Mouse (Mus musculus) limb, embryonic 15.5 days (tissue): ENCODE results near the gene Fhod1. TPM values are rescaled to one million over a fixed set of nuclear protein-coding genes. Genes with fewer than 3 reads are reported as not detected.

Experiments
- ATAC-seq: fragments of 200-750 bp; cut with Nextera tagmentation; 2 replicates; pipeline ENCODE4 v1.8.0; 2017; ENCODE audit warnings: low read depth, moderate TSS enrichment; ENCODE audit not compliant: insufficient number of reproducible peaks, low FRiP score, low TSS enrichment
- H3K27ac ChIP-seq: fragments of 300-500 bp; sonication (generic); 2 replicates; pipeline ENCODE4 v1.5.1; 2015; ENCODE audit warnings: moderate library complexity, mild to moderate bottlenecking, inconsistent platforms
- H3K27me3 ChIP-seq: fragments of 300-500 bp; sonication (generic); 2 replicates; pipeline ENCODE4 v1.6.1; 2015; ENCODE audit warnings: inconsistent platforms
- H3K36me3 ChIP-seq: fragments of 300-500 bp; sonication (generic); 2 replicates; pipeline ENCODE4 v1.6.1; 2015; ENCODE audit warnings: inconsistent platforms
- H3K4me1 ChIP-seq: fragments of 300-500 bp; sonication (generic); 2 replicates; pipeline ENCODE4 v1.6.1; 2015; ENCODE audit warnings: inconsistent platforms
- H3K4me2 ChIP-seq: fragments of 300-500 bp; sonication (generic); 2 replicates; pipeline ENCODE4 v1.6.1; 2015; ENCODE audit warnings: mild to moderate bottlenecking, inconsistent platforms
- H3K4me3 ChIP-seq: fragments of 300-500 bp; sonication (generic); 2 replicates; pipeline ENCODE4 v1.5.1; 2015; ENCODE audit warnings: mild to moderate bottlenecking, inconsistent platforms
- H3K9ac ChIP-seq: fragments of 300-500 bp; sonication (generic); 2 replicates; pipeline ENCODE4 v1.6.1; 2015; ENCODE audit warnings: inconsistent platforms
- H3K9me3 ChIP-seq: fragments of 300-500 bp; sonication (generic); 2 replicates; pipeline ENCODE4 v1.6.1; 2016; ENCODE audit warnings: inconsistent platforms
- WGBS: fragments of 180-500 bp; shearing (Covaris S2); methylation state at CpG from one replicate; pipeline ENCODE4 v1.1.7; 2015; 5-methylcytosine and 5-hydroxymethylcytosine counted together
- polyA plus RNA-seq: library from polyadenylated mRNA; unstranded; fragments of >200 nt; fragmentation: Nextera tagmentation; extraction: Ambion mirVana; gene quantifications from 2 replicates; pipeline ENCODE4 v1.2.1, GENCODE M21; 2015

The Fhod1 gene
- 1.6 and 1.8 TPM in 2 replicates for polyA plus RNA-seq

- peak within 1 kb of the TSS; percentile 67 for H3K9ac ChIP-seq
- H3K27ac ChIP-seq: peak within 1 kb of the TSS; percentile 85
- ATAC-seq: peak; percentile 91
- H3K27me3 ChIP-seq: no peaks in the 10 kb centered on the region
- no peaks in the 10 kb centered on the region for H3K9me3 ChIP-seq
- peaks cover 51% of the 10 kb centered on the region for H3K4me1 ChIP-seq
- WGBS: under 1% methylated on average over 53 of the region's 53 CpGs
- H3K36me3 ChIP-seq: no peaks in the 10 kb centered on the region
- H3K4me2 ChIP-seq: peak within 1 kb of the TSS; percentile 98
- peak within 1 kb of the TSS; percentile 61 for H3K4me3 ChIP-seq
Measured at GRCm38 (mm10) chr8:105347428-105348221, at the start of gene Fhod1. Gene Fhod1 (minus strand): TSS chr8:105347953.

- Histone ChIP-seq H3K27me3 (no peaks in the 10 kb centered on the region), H3K9ac (no peak overlapping the region), H3K4me3 (no peak overlapping the region), H3K9me3 (no peaks in the 10 kb centered on the region), H3K27ac (no peak overlapping the region), H3K4me1 (no peaks in the 10 kb centered on the region), H3K36me3 (no peaks in the 10 kb centered on the region), H3K4me2 (no peak overlapping the region)
- ATAC-seq: no peak
- WGBS: 73% methylated on average over 7 of the region's 7 CpGs
Measured at GRCm38 (mm10) chr8:105393915-105394314, 46.2 kb upstream of the Fhod1 start.

- 81% methylated on average over 12 of the region's 12 CpGs for WGBS
- no peaks in the 10 kb centered on the region for H3K36me3 ChIP-seq
- no peak overlapping the region for H3K4me2 ChIP-seq
- no peaks in the 10 kb centered on the region for H3K9me3 ChIP-seq
- no peaks in the 10 kb centered on the region for H3K27me3 ChIP-seq
- no peak overlapping the region for H3K27ac ChIP-seq
- H3K4me1 ChIP-seq: no peaks in the 10 kb centered on the region
- H3K4me3 ChIP-seq: no peak overlapping the region
- ATAC-seq: no peak
- no peak overlapping the region for H3K9ac ChIP-seq
Measured at GRCm38 (mm10) chr8:105393089-105393787, 45.5 kb upstream of the Fhod1 start.

GRCm38 (mm10) chr8:105389096-105389495 lies 41.3 kb upstream of the Fhod1 start:
- H3K4me3 ChIP-seq: no peak overlapping the region
- ATAC-seq: no peak
- no peak overlapping the region for H3K4me2 ChIP-seq
- 74% methylated on average over 6 of the region's 6 CpGs for WGBS
- H3K36me3 ChIP-seq: no peaks in the 10 kb centered on the region
- no peak overlapping the region for H3K27ac ChIP-seq
- no peaks in the 10 kb centered on the region for H3K9me3 ChIP-seq
- peaks cover 26% of the 10 kb centered on the region for H3K4me1 ChIP-seq
- no peaks in the 10 kb centered on the region for H3K27me3 ChIP-seq
- no peak overlapping the region for H3K9ac ChIP-seq

GRCm38 (mm10) chr8:105387151-105387550 lies 39.4 kb upstream of the Fhod1 start:
- Histone ChIP-seq H3K4me2 (no peak overlapping the region), H3K36me3 (no peaks in the 10 kb centered on the region), H3K4me3 (no peak overlapping the region), H3K4me1 (peaks cover 26% of the 10 kb centered on the region), H3K27ac (no peak overlapping the region), H3K9ac (no peak overlapping the region), H3K9me3 (no peaks in the 10 kb centered on the region), H3K27me3 (no peaks in the 10 kb centered on the region)
- no peak for ATAC-seq
- 37% methylated on average over 1 of the region's 1 CpGs for WGBS

GRCm38 (mm10) chr8:105384070-105384469 lies 36.3 kb upstream of the Fhod1 start:
- no peak overlapping the region for H3K9ac ChIP-seq
- peaks cover 40% of the 10 kb centered on the region for H3K4me1 ChIP-seq
- H3K36me3 ChIP-seq: no peaks in the 10 kb centered on the region
- 96% methylated on average over 2 of the region's 2 CpGs for WGBS
- ATAC-seq: no peak
- no peak overlapping the region for H3K4me2 ChIP-seq
- H3K4me3 ChIP-seq: no peak overlapping the region
- no peaks in the 10 kb centered on the region for H3K9me3 ChIP-seq
- no peaks in the 10 kb centered on the region for H3K27me3 ChIP-seq
- no peak overlapping the region for H3K27ac ChIP-seq

GRCm38 (mm10) chr8:105380308-105380707 lies 32.6 kb upstream of the Fhod1 start:
- no peak for ATAC-seq
- no peak overlapping the region for H3K4me2 ChIP-seq
- WGBS: 73% methylated on average over 12 of the region's 12 CpGs

GRCm38 (mm10) chr8:105378673-105379072 lies 30.9 kb upstream of the Fhod1 start:
- Histone ChIP-seq H3K4me1 (peaks cover 33% of the 10 kb centered on the region), H3K4me3 (no peak overlapping the region), H3K27ac (peak overlapping the region; percentile 75), H3K4me2 (peak overlapping the region; percentile 26), H3K9me3 (no peaks in the 10 kb centered on the region), H3K9ac (no peak overlapping the region), H3K27me3 (no peaks in the 10 kb centered on the region), H3K36me3 (no peaks in the 10 kb centered on the region)
- 0 out of 2 replicates have a peak, but pooled peaks have one; percentile 60 for ATAC-seq
- WGBS: 24% methylated on average over 19 of the region's 19 CpGs

More at GRCm38 (mm10) chr8:105380308-105380707, 32.6 kb upstream of the Fhod1 start:
- Histone ChIP-seq H3K27ac (no peak overlapping the region), H3K4me1 (peaks cover 36% of the 10 kb centered on the region), H3K36me3 (no peaks in the 10 kb centered on the region), H3K4me3 (no peak overlapping the region), H3K9ac (no peak overlapping the region), H3K27me3 (no peaks in the 10 kb centered on the region), H3K9me3 (no peaks in the 10 kb centered on the region)

GRCm38 (mm10) chr8:105374513-105374966 lies 26.8 kb upstream of the Fhod1 start:
- Histone ChIP-seq H3K4me2 (peak overlapping the region; percentile 35), H3K27ac (no peak overlapping the region), H3K4me3 (peak overlapping the region; percentile 17), H3K9ac (no peak overlapping the region), H3K4me1 (peaks cover 23% of the 10 kb centered on the region), H3K9me3 (no peaks in the 10 kb centered on the region), H3K36me3 (no peaks in the 10 kb centered on the region), H3K27me3 (no peaks in the 10 kb centered on the region)
- no peak for ATAC-seq
- WGBS: 36% methylated on average over 33 of the region's 33 CpGs

GRCm38 (mm10) chr8:105373032-105373431 lies 25.3 kb upstream of the Fhod1 start, which contains the start of gene Plekhg4:
Gene Plekhg4 (plus strand): TSS chr8:105373274.
- H3K27ac ChIP-seq: no peak within 1 kb of the TSS
- ATAC-seq: no peak
- H3K9ac ChIP-seq: no peak within 1 kb of the TSS
- H3K9me3 ChIP-seq: no peaks in the 10 kb centered on the region
- H3K4me1 ChIP-seq: peaks cover 8% of the 10 kb centered on the region
- no peaks in the 10 kb centered on the region for H3K27me3 ChIP-seq
- WGBS: 52% methylated on average over 2 of the region's 2 CpGs
- 0 out of 2 replicates have a peak, but pooled peaks cover 3% of the 10 kb centered on the region for H3K36me3 ChIP-seq
- peak within 1 kb of the TSS; percentile 35 for H3K4me2 ChIP-seq
- no peak within 1 kb of the TSS for H3K4me3 ChIP-seq

GRCm38 (mm10) chr8:105372473-105372872 lies 24.7 kb upstream of the Fhod1 start:
- Histone ChIP-seq H3K36me3 (peaks cover 4% of the 10 kb centered on the region; the same call in 1 of the 2 replicates), H3K27ac (no peak overlapping the region), H3K9ac (no peak overlapping the region), H3K9me3 (no peaks in the 10 kb centered on the region), H3K4me1 (peaks cover 3% of the 10 kb centered on the region), H3K4me3 (no peak overlapping the region), H3K27me3 (no peaks in the 10 kb centered on the region), H3K4me2 (no peak overlapping the region)
- no peak for ATAC-seq
- 79% methylated on average over 9 of the region's 9 CpGs for WGBS

- H3K4me2 ChIP-seq: no peak overlapping the region
- peaks cover 15% of the 10 kb centered on the region; the same call in 1 of the 2 replicates for H3K36me3 ChIP-seq
- H3K4me1 ChIP-seq: peaks cover 6% of the 10 kb centered on the region; the same call in 1 of the 2 replicates
- no peak overlapping the region for H3K4me3 ChIP-seq
- no peaks in the 10 kb centered on the region for H3K9me3 ChIP-seq
- WGBS: 71% methylated on average over 2 of the region's 2 CpGs
- no peaks in the 10 kb centered on the region for H3K27me3 ChIP-seq
- H3K9ac ChIP-seq: no peak overlapping the region
- H3K27ac ChIP-seq: no peak overlapping the region
- ATAC-seq: no peak
Measured at GRCm38 (mm10) chr8:105367107-105367506, 19.4 kb upstream of the Fhod1 start.
